Mouse (Mus musculus) limb, embryonic 14.5 days (tissue): ENCODE measurements around the gene Ppp4r2. TPM values are rescaled to one million over a fixed set of nuclear protein-coding genes. Genes with fewer than 3 reads are reported as not detected.
"Not testable (repeated sequence)": the region's sequence is repeated elsewhere in the genome, so short reads cannot be mapped to it uniquely, and the experiment has no call there.

ENCODE experiments used
- ATAC-seq: fragments of 200-750 bp; cut with Nextera tagmentation; 2 replicates; pipeline ENCODE4 v1.8.0; 2017; ENCODE audit warnings: low read depth, moderate number of reproducible peaks, moderate TSS enrichment; ENCODE audit not compliant: low FRiP score
- DNase-seq: peaks from one replicate; pipeline ENCODE4 v3.0.0-alpha.2; 2015; ENCODE audit warnings: low spot score
- H3K27ac ChIP-seq: fragments of 300-500 bp; sonication (generic); replicated peaks from 2 replicates; pipeline ENCODE4 v1.5.1; 2014; ENCODE audit warnings: low read depth, mild to moderate bottlenecking, low read length, moderate library complexity, mixed read lengths
- H3K27me3 ChIP-seq: fragments of 300-500 bp; sonication (generic); 2 replicates; pipeline ENCODE4 v1.6.1; 2014; ENCODE audit warnings: low read length, mixed read lengths; ENCODE audit not compliant: control insufficient read depth, insufficient read depth
- H3K36me3 ChIP-seq: fragments of 300-500 bp; sonication (generic); 2 replicates; pipeline ENCODE4 v1.6.1; 2014; ENCODE audit warnings: mild to moderate bottlenecking, low read length, moderate library complexity, mixed read lengths; ENCODE audit not compliant: control insufficient read depth, insufficient read depth
- H3K4me1 ChIP-seq: fragments of 300-500 bp; sonication (generic); 2 replicates; pipeline ENCODE4 v1.6.1; 2014; ENCODE audit warnings: antibody characterized with exemption, low read length, mixed read lengths; ENCODE audit not compliant: control insufficient read depth, insufficient read depth
- H3K4me2 ChIP-seq: fragments of 300-500 bp; sonication (generic); replicated peaks from 2 replicates; pipeline ENCODE4 v1.6.1; 2014; ENCODE audit warnings: low read depth, mild to moderate bottlenecking, low read length, moderate library complexity; ENCODE audit not compliant: severe bottlenecking
- H3K4me3 ChIP-seq: fragments of 300-500 bp; sonication (generic); replicated peaks from 2 replicates; pipeline ENCODE4 v1.5.1; 2014; ENCODE audit warnings: low read length
- H3K9ac ChIP-seq: fragments of 300-500 bp; sonication (generic); 2 replicates; pipeline ENCODE4 v1.6.1; 2014; ENCODE audit warnings: mild to moderate bottlenecking, low read depth, low read length, moderate library complexity; ENCODE audit not compliant: severe bottlenecking
- H3K9me3 ChIP-seq: fragments of 300-500 bp; sonication (generic); 2 replicates; pipeline ENCODE4 v1.6.1; 2016; ENCODE audit warnings: low read length; ENCODE audit not compliant: control insufficient read depth
- POLR2A ChIP-seq: fragments of 200-500 bp; IDR thresholded peaks from 2 replicates; pipeline ENCODE4 v1.8.0; 2012; ENCODE audit warnings: inconsistent platforms, mild to moderate bottlenecking, moderate library complexity, borderline replicate concordance; ENCODE audit not compliant: insufficient read depth, insufficient read length; ENCODE audit errors: extremely low read depth
- WGBS: fragments of 180-500 bp; shearing (Covaris S2); extraction: QIAGEN DNeasy Blood & Tissue Kit; methylation state at CpG from one replicate; pipeline ENCODE4 v1.1.7; 2014; 5-methylcytosine and 5-hydroxymethylcytosine counted together
- polyA plus RNA-seq, 2 experiments: library from polyadenylated mRNA; depleted of rRNA in 1 of 2; stranded (reverse) in 1 of 2; unstranded in 1 of 2; fragments of >200 nt; fragmentation: Nextera tagmentation in 1 of 2; extraction: Ambion mirVana in 1 of 2; gene quantifications; 2 replicates each; pipeline versions ENCODE4 v1.2.1 to v1.2.3; 2012 to 2014

The Ppp4r2 gene
- polyA plus RNA-seq, 2 experiments = 34.5 to 44.2 TPM

GRCm38 (mm10) chr6:100845058-100845457 lies 11.6 kb downstream of the Ppp4r2 start:
- no peaks in the 10 kb centered on the region for H3K9me3 ChIP-seq
- DNase-seq = no peak
- H3K36me3 ChIP-seq = peaks cover 49% of the 10 kb centered on the region
- no peak overlapping the region for H3K4me2 ChIP-seq
- H3K4me3 ChIP-seq = no peak overlapping the region
- no peaks in the 10 kb centered on the region; the same call in 1 of the 2 replicates for H3K4me1 ChIP-seq
- TF ChIP-seq POLR2A = no peak
- H3K27me3 ChIP-seq = no peaks in the 10 kb centered on the region
- H3K9ac ChIP-seq = no peak overlapping the region
- ATAC-seq = no peak
- WGBS = 97% methylated on average over 4 of the region's 4 CpGs
- no peak overlapping the region for H3K27ac ChIP-seq

GRCm38 (mm10) chr6:100847264-100847663 lies 13.8 kb downstream of the Ppp4r2 start:
- Histone ChIP-seq H3K27ac (no peak overlapping the region), H3K4me1 (no peaks in the 10 kb centered on the region; the same call in 1 of the 2 replicates), H3K4me2 (no peak overlapping the region), H3K27me3 (no peaks in the 10 kb centered on the region), H3K4me3 (no peak overlapping the region), H3K9me3 (no peaks in the 10 kb centered on the region), H3K36me3 (peaks cover 44% of the 10 kb centered on the region), H3K9ac (no peak overlapping the region)
- WGBS = 89% methylated on average over 5 of the region's 5 CpGs
- DNase-seq (no peak), ATAC-seq (no peak)
- TF ChIP-seq POLR2A = no peak

- DNase-seq = no peak
- Histone ChIP-seq H3K9ac (no peak overlapping the region), H3K4me2 (no peak overlapping the region), H3K27ac (no peak overlapping the region), H3K27me3 (no peaks in the 10 kb centered on the region), H3K4me1 (no peaks in the 10 kb centered on the region; the same call in 1 of the 2 replicates), H3K36me3 (peaks cover 38% of the 10 kb centered on the region), H3K4me3 (no peak overlapping the region), H3K9me3 (no peaks in the 10 kb centered on the region)
- no peak for TF ChIP-seq POLR2A
- WGBS = 83% methylated on average over 9 of the region's 9 CpGs
- ATAC-seq = no peak
Measured at GRCm38 (mm10) chr6:100848682-100849375, 15.4 kb downstream of the Ppp4r2 start.

- Histone ChIP-seq H3K9me3 (no peaks in the 10 kb centered on the region), H3K36me3 (peaks cover 45% of the 10 kb centered on the region), H3K27ac (no peak overlapping the region), H3K4me2 (no peak overlapping the region), H3K4me3 (no peak overlapping the region), H3K27me3 (no peaks in the 10 kb centered on the region), H3K9ac (no peak overlapping the region), H3K4me1 (no peaks in the 10 kb centered on the region; the same call in 1 of the 2 replicates)
- DNase-seq (no peak), ATAC-seq (no peak)
- TF ChIP-seq POLR2A = no peak
- WGBS = 89% methylated on average over 9 of the region's 9 CpGs
Measured at GRCm38 (mm10) chr6:100850671-100851081, 17.3 kb downstream of the Ppp4r2 start.

GRCm38 (mm10) chr6:100851083-100851482 lies 17.7 kb downstream of the Ppp4r2 start:
- DNase-seq (no peak), ATAC-seq (no peak)
- no peak for TF ChIP-seq POLR2A
- peaks cover 44% of the 10 kb centered on the region for H3K36me3 ChIP-seq
- no peak overlapping the region for H3K27ac ChIP-seq
- no peak overlapping the region for H3K9ac ChIP-seq
- H3K27me3 ChIP-seq = no peaks in the 10 kb centered on the region
- no peaks in the 10 kb centered on the region; the same call in 1 of the 2 replicates for H3K4me1 ChIP-seq
- WGBS = 89% methylated on average over 5 of the region's 5 CpGs
- H3K4me2 ChIP-seq = no peak overlapping the region
- no peaks in the 10 kb centered on the region for H3K9me3 ChIP-seq
- no peak overlapping the region for H3K4me3 ChIP-seq

GRCm38 (mm10) chr6:100865321-100865720 lies 31.9 kb downstream of the Ppp4r2 start:
- Histone ChIP-seq H3K9me3 (no peaks in the 10 kb centered on the region), H3K4me3 (no peak overlapping the region), H3K27ac (no peak overlapping the region), H3K27me3 (no peaks in the 10 kb centered on the region), H3K9ac (no peak overlapping the region), H3K36me3 (peaks cover 42% of the 10 kb centered on the region), H3K4me2 (no peak overlapping the region), H3K4me1 (no peaks in the 10 kb centered on the region)
- WGBS = 78% methylated on average over 6 of the region's 6 CpGs
- no peak for TF ChIP-seq POLR2A
- DNase-seq = no peak
- no peak for ATAC-seq

- not testable (repeated sequence) for ATAC-seq, H3K9ac ChIP-seq, H3K27ac ChIP-seq, H3K4me1 ChIP-seq, H3K27me3 ChIP-seq, DNase-seq, H3K4me3 ChIP-seq, H3K9me3 ChIP-seq, H3K4me2 ChIP-seq
- WGBS = 81% methylated on average over 2 of the region's 5 CpGs
- peaks cover 42% of the 10 kb centered on the region for H3K36me3 ChIP-seq
Measured at GRCm38 (mm10) chr6:100865788-100866187, 32.4 kb downstream of the Ppp4r2 start.

- WGBS = 84% methylated on average over 5 of the region's 5 CpGs
- not testable (repeated sequence) for DNase-seq, H3K27ac ChIP-seq, H3K4me3 ChIP-seq, ATAC-seq, H3K9ac ChIP-seq, H3K27me3 ChIP-seq, H3K4me1 ChIP-seq, H3K9me3 ChIP-seq, H3K4me2 ChIP-seq
- H3K36me3 ChIP-seq = peaks cover 42% of the 10 kb centered on the region
Measured at GRCm38 (mm10) chr6:100866246-100866645, 32.8 kb downstream of the Ppp4r2 start.
